Mouse (Mus musculus): ENCODE measurements around the gene Tcf19.
A peak's percentile ranks its signal among the peaks of the same experiment; 100 is the strongest.
"Not testable (repeated sequence)": the region's sequence is repeated elsewhere in the genome, so short reads cannot be mapped to it uniquely, and the experiment has no call there.

Tcf19 gene

DNA sequence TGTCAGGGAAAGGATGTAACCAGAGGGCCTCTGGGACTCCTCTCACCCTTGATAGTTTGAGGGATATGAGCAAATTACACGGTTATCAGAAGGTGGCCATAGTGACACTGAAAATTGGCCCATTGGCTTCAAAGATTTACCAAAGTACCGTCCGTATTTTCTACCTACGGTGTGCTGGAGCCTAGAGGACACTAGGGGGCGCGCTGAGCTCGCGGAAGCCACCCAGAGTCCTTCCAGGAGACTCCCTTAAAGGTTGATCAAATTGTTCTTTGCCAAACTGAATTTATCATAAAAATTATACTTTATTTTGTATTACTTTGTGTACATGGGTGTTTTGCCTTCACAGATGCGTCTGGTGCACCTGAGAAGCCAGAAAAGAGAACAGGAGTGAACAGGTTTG lies 32.6 kb downstream of the Tcf19 start:
- DNase-seq (ENCODE audit: low spot score): peak; percentile 19

DNA sequence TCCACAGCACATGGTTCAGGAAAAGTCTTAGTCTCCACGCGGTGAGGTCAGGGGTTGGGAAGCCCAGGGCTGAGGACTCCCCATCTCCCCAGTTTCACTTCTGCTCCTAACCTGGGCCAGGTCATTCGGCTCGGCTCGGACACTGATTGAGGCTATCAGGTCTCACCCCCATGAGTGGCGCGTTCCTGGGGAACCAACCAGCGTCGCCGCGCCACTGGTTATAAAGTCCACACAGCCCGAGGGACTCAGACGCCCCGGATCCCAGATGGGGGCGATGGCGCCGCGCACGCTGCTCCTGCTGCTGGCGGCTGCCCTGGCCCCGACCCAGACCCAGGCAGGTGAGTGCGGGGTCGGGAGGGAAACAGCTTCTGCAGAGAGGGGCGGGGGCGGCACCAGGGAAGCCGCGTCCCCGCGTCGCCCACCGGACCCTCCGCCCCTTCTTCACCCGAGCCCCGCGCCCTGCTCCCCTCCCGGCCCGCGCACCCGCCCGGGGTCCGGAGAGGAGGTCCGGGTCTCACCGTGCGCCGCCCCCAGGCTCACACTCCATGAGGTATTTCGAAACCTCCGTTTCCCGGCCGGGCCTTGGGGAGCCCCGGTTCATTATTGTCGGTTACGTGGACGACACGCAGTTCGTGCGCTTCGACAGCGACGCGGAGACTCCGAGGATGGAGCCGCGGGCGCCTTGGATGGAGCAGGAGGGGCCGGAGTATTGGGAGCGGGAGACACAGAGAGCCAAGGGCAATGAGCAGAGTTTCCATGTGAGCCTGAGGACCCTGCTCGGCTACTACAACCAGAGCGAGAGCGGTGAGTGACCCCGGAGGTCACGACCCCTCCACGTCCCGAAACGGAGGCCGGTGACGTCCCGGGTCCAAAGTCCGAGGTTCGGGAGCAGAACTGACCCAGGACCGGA lies 46.5 kb downstream of the Tcf19 start, which contains the start of gene H2-Q10:
Gene H2-Q10 (plus strand): TSS at position 248 of the 910 bp plus-strand sequence.
- no peak for DNase-seq (ENCODE audit: low spot score)

DNA sequence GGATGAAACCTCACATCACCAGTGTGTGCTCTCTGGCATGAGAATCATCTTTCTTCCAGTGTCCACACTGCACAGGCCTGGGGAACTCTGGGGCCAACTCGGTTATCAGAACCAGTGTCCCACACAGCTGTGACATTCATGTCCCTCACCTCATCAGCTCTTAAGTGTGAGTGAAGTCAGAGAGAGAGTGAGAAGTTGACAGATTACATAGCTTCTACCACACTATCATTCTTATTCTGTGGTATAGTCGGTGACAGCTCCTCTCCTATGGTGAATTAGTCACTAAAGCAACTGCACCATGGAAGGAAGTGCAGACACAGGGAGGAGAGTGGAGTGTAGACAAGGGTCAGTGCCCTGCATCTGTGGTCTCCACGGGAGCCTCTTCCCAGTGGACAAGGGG lies 47.7 kb downstream of the Tcf19 start:
- DNase-seq (ENCODE audit: low spot score): not testable (repeated sequence)

DNA sequence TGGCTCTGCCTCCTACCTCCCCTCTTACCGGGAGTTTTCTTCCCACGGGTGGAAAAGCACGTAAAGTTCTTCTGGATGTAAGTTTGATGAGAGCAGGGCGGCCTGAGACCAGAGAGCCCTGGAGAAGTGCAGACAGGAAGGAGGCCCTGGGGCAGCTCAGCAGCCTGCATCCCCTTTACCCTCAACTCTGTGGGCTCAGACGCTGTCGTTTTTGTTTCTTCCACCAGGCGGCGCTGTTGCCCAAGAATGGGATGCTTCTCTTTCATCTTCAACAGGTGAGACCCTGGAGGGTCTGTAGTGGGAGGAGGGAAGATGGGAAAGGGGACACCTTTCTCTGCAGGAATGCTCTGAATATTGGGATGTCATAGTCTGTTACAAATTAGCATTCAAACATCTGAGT lies 51.0 kb downstream of the Tcf19 start:
- not testable (repeated sequence) for DNase-seq (ENCODE audit: low spot score)
